Mouse (Mus musculus) megakaryocyte, embryonic 14.5 days (primary cell): ENCODE measurements around the gene Chst15.

Experiments used
- FLI1 ChIP-seq: IDR thresholded peaks from 2 replicates; pipeline ENCODE4 v1.6.1; 2012; ENCODE audit warnings: low read length, inconsistent platforms, mixed read lengths
- GATA1 ChIP-seq: IDR thresholded peaks from 3 replicates; pipeline ENCODE4 v1.6.1; 2012; ENCODE audit warnings: mixed read lengths, low read length, inconsistent platforms, borderline replicate concordance

DNA sequence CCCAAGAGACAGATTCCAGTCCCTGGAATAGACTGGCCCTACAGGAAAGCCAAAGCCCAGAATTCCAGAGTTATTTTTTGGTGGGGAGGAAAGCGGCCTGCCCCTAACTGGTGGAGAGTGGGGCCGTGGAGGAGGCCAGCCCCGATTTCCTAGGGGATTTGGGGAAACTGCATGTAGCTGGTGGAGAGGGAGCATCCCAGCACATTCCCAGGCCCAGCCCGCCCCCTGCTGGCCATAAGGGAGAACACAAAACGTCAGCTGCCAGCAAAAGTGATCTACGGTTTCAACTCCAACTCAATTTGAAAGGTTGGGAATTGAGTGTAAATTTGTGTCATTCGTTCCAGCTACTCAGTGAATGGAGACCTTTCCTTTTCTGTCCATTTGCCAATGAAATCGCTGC is 103.6 kb downstream of the Chst15 start:
- TF ChIP-seq GATA1 (no peak), FLI1 (no peak)
